Mouse (Mus musculus): ENCODE measurements around the gene Fbxl15. TPM values are rescaled to one million over a fixed set of nuclear protein-coding genes. Genes with fewer than 3 reads are reported as not detected.

The Fbxl15 gene
- total and polyA plus RNA-seq, 2 experiments: 6.2 to 15.1 TPM

- Histone ChIP-seq H3K4me1 (ENCODE audit: control insufficient read depth, insufficient read depth, low read length) (peaks cover 4% of the 10 kb centered on the region), H3K27ac (replicated peaks; ENCODE audit: insufficient read depth, low read depth, low read length) (no peak overlapping the region), H3K4me3 (ENCODE audit: insufficient read depth, low read depth, low read length) (no peak overlapping the region), H3K27me3 (ENCODE audit: control insufficient read depth, insufficient read depth, low read length) (no peaks in the 10 kb centered on the region), H3K36me3 (ENCODE audit: control insufficient read depth, insufficient read depth, low read length) (no peaks in the 10 kb centered on the region), H3K9ac (ENCODE audit: low read depth, low read length) (no peak overlapping the region), H3K79me2 (ENCODE audit: control insufficient read depth, insufficient read depth, low read length) (no peaks in the 10 kb centered on the region)
- TF ChIP-seq POLR2A (IDR thresholded peaks at IDR 0.05; ENCODE audit: extremely low read depth, insufficient read depth, low read length): no peak
- no peak for TF ChIP-seq CTCF (IDR thresholded peaks at IDR 0.05; ENCODE audit: low read depth, low read length)
- no peak for DNase-seq (ENCODE audit: extremely low read depth, low read depth, low spot score)
- 78% methylated on average over 7 of the region's 7 CpGs for WGBS
Measured at GRCm38 (mm10) chr19:46332721-46333339, 4.8 kb downstream of the Fbxl15 start.

DNA sequence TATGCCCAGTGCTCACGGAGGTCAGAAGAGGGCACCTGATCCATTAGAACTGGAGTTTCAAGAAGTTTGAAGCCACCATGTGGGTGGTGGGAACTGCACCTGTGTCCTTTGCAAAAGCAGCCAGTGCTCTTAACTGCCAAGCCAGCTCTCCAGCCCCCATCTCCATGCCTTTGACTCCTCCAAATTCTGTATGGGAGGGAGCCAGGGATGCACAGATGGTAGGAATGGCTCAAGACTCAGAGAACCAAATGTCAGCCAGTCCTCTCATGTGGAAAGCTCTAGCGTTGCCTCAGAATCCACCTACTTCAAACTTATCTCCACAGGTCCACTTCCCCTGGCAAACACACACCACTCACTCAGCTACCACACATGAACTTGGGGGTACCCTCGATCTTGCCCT is 5.9 kb downstream of the Fbxl15 start:
- Histone ChIP-seq H3K4me3 (ENCODE audit: insufficient read depth, low read depth, low read length) (no peak overlapping the region), H3K27ac (replicated peaks; ENCODE audit: insufficient read depth, low read depth, low read length) (no peak overlapping the region), H3K27me3 (ENCODE audit: control insufficient read depth, insufficient read depth, low read length) (no peaks in the 10 kb centered on the region), H3K9ac (ENCODE audit: low read depth, low read length) (no peak overlapping the region), H3K79me2 (ENCODE audit: control insufficient read depth, insufficient read depth, low read length) (no peaks in the 10 kb centered on the region), H3K4me1 (ENCODE audit: control insufficient read depth, insufficient read depth, low read length) (peaks cover 4% of the 10 kb centered on the region; the same call in 1 of the 2 replicates), H3K36me3 (ENCODE audit: control insufficient read depth, insufficient read depth, low read length) (no peaks in the 10 kb centered on the region)
- DNase-seq (ENCODE audit: extremely low read depth, low read depth, low spot score): no peak
- 92% methylated on average over 3 of the region's 3 CpGs for WGBS
- TF ChIP-seq CTCF (IDR thresholded peaks at IDR 0.05; ENCODE audit: low read depth, low read length) (no peak), POLR2A (IDR thresholded peaks at IDR 0.05; ENCODE audit: extremely low read depth, insufficient read depth, low read length) (no peak)

- Histone ChIP-seq H3K9ac (ENCODE audit: low read depth, low read length) (peak overlapping the region; percentile 67), H3K4me1 (ENCODE audit: control insufficient read depth, insufficient read depth, low read length) (peaks cover 3% of the 10 kb centered on the region; the same call in 1 of the 2 replicates), H3K27ac (replicated peaks; ENCODE audit: insufficient read depth, low read depth, low read length) (no peak overlapping the region), H3K36me3 (ENCODE audit: control insufficient read depth, insufficient read depth, low read length) (no peaks in the 10 kb centered on the region), H3K79me2 (ENCODE audit: control insufficient read depth, insufficient read depth, low read length) (no peaks in the 10 kb centered on the region), H3K4me3 (ENCODE audit: insufficient read depth, low read depth, low read length) (peak overlapping the region; percentile 69), H3K27me3 (ENCODE audit: control insufficient read depth, insufficient read depth, low read length) (no peaks in the 10 kb centered on the region)
- WGBS: 52% methylated on average over 15 of the region's 15 CpGs
- DNase-seq (ENCODE audit: extremely low read depth, low read depth, low spot score): no peak
- no peak for TF ChIP-seq CTCF (IDR thresholded peaks at IDR 0.05; ENCODE audit: low read depth, low read length)
- no peak for TF ChIP-seq POLR2A (IDR thresholded peaks at IDR 0.05; ENCODE audit: extremely low read depth, insufficient read depth, low read length)
Measured at GRCm38 (mm10) chr19:46337719-46338330, 9.8 kb downstream of the Fbxl15 start.

DNA sequence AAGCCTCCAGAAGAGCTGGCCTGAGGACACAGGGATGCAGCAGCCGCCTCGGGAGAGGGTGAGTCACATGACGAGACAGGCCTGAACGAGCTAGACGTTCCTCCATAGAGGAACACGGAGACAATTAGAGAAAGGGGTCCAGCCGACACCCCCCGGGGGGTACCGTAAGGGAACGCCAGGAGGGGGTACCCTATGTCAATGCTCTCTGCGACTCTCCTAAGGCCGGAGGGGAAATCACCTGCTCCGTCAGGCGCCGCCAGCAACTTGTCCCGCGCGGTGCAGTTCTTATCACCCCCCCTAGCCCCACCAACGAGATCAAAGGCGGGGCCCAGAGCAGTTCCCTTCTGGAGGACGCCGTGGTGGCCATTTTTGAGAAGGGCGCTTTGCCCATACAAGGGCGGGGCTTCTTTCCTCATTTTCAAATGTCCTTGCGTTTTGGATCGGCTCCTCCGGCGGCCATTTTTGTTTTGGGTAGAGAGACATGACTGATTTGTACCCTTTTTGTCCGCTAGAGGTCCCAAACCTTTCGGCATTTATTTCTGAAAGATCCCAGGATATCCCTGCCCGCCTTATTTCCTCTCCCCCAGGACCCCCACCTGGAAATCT is 10.4 kb downstream of the Fbxl15 start, which contains the start of gene Cuedc2:
TSS of gene Cuedc2 (minus strand) at position 372 of the 606 bp plus-strand sequence.
- Histone ChIP-seq H3K36me3 (ENCODE audit: control insufficient read depth, insufficient read depth, low read length) (no peaks in the 10 kb centered on the region), H3K4me3 (ENCODE audit: insufficient read depth, low read depth, low read length) (peak within 1 kb of the TSS; percentile 69), H3K79me2 (ENCODE audit: control insufficient read depth, insufficient read depth, low read length) (no peaks in the 10 kb centered on the region), H3K27me3 (ENCODE audit: control insufficient read depth, insufficient read depth, low read length) (no peaks in the 10 kb centered on the region), H3K4me1 (ENCODE audit: control insufficient read depth, insufficient read depth, low read length) (peaks cover 3% of the 10 kb centered on the region; the same call in 1 of the 2 replicates), H3K9ac (ENCODE audit: low read depth, low read length) (peak within 1 kb of the TSS; percentile 67), H3K27ac (replicated peaks; ENCODE audit: insufficient read depth, low read depth, low read length) (peak within 1 kb of the TSS; percentile 7; the same call in 1 of the 2 replicates)
- 0 out of 2 replicates have a peak, but pooled peaks have one; percentile 24 for TF ChIP-seq POLR2A (IDR thresholded peaks at IDR 0.05; ENCODE audit: extremely low read depth, insufficient read depth, low read length)
- TF ChIP-seq CTCF (IDR thresholded peaks at IDR 0.05; ENCODE audit: low read depth, low read length): peak; percentile 8; the same call in 1 of the 2 replicates
- under 1% methylated on average over 31 of the region's 31 CpGs for WGBS
- DNase-seq (ENCODE audit: extremely low read depth, low read depth, low spot score): peak; percentile 83

GRCm38 (mm10) chr19:46338942-46339286 is 10.9 kb downstream of the Fbxl15 start:
- 46% methylated on average over 6 of the region's 6 CpGs for WGBS
- Histone ChIP-seq H3K9ac (ENCODE audit: low read depth, low read length) (peak overlapping the region; percentile 52), H3K27ac (replicated peaks; ENCODE audit: insufficient read depth, low read depth, low read length) (0 out of 2 replicates have a peak overlapping the region, but pooled peaks have one; percentile 7), H3K27me3 (ENCODE audit: control insufficient read depth, insufficient read depth, low read length) (no peaks in the 10 kb centered on the region), H3K4me3 (ENCODE audit: insufficient read depth, low read depth, low read length) (peak overlapping the region; percentile 11; the same call in 1 of the 2 replicates), H3K4me1 (ENCODE audit: control insufficient read depth, insufficient read depth, low read length) (peaks cover 3% of the 10 kb centered on the region; the same call in 1 of the 2 replicates), H3K79me2 (ENCODE audit: control insufficient read depth, insufficient read depth, low read length) (no peaks in the 10 kb centered on the region), H3K36me3 (ENCODE audit: control insufficient read depth, insufficient read depth, low read length) (no peaks in the 10 kb centered on the region)
- no peak for DNase-seq (ENCODE audit: extremely low read depth, low read depth, low spot score)
- no peak for TF ChIP-seq CTCF (IDR thresholded peaks at IDR 0.05; ENCODE audit: low read depth, low read length)
- no peak for TF ChIP-seq POLR2A (IDR thresholded peaks at IDR 0.05; ENCODE audit: extremely low read depth, insufficient read depth, low read length)

All from liver, adult 2 months (tissue).